Mouse (Mus musculus): ENCODE measurements around the gene Prrc2a.

GRCm38 (mm10) chr17:35163326-35164081 lies 1.2 kb downstream of the Prrc2a start:
- TF ChIP-seq ZC3H11A (IDR thresholded peaks at IDR 0.05; ENCODE audit: low read depth, low read length) = no peak
- TF ChIP-seq POLR2A (IDR thresholded peaks at IDR 0.05; ENCODE audit: control insufficient read depth in 1 of 2, insufficient read depth in 1 of 2, low read depth in 1 of 2, low read length in 2 of 2, poor library complexity in 1 of 2) = no peak
- no peak for TF ChIP-seq EP300 (IDR thresholded peaks at IDR 0.05; ENCODE audit: low read depth in 1 of 2, low read length in 2 of 2)
- TF ChIP-seq UBTF (IDR thresholded peaks at IDR 0.05; ENCODE audit: borderline replicate concordance, insufficient read depth, low read depth, low read length) = no peak
- TF ChIP-seq RAD21 (IDR thresholded peaks at IDR 0.05; ENCODE audit: low read depth, low read length) = no peak
- TF ChIP-seq CTCF (IDR thresholded peaks at IDR 0.05 in 2 of 3, conservative IDR thresholded peaks at IDR 0.05 in 1 of 3; ENCODE audit: control insufficient read depth in 1 of 3, insufficient read depth in 1 of 3, low read depth in 2 of 3, low read length in 3 of 3, poor library complexity in 1 of 3, severe bottlenecking in 1 of 3) = no peak
- TF ChIP-seq HCFC1 (IDR thresholded peaks at IDR 0.05; ENCODE audit: low read depth, low read length) = 0 out of 2 replicates have a peak, but pooled peaks have one; percentile 24
- peak; percentile 37; the same call in 1 of the 2 replicates for TF ChIP-seq MAX (IDR thresholded peaks at IDR 0.05; ENCODE audit: low read length)
- no peak for TF ChIP-seq GATA1 (IDR thresholded peaks at IDR 0.05; ENCODE audit: low read depth, low read length)
- no peak for TF ChIP-seq MAZ (IDR thresholded peaks at IDR 0.05; ENCODE audit: low read depth, low read length)
